Mouse (Mus musculus): Measurements from ENCODE around the gene Lce3c. TPM values are rescaled to one million over a fixed set of nuclear protein-coding genes. Genes with fewer than 3 reads are reported as not detected.

Lce3c gene
- polyA plus RNA-seq, 1 experiment: 361 TPM

- Histone ChIP-seq H3K4me1 (ENCODE audit: control insufficient read depth, insufficient read depth, low read length) (no peaks in the 10 kb centered on the region), H3K4me3 (replicated peaks; ENCODE audit: extremely low read depth, low read depth, low read length) (no peak within 1 kb of the TSS)
- 88% methylated on average over 2 of the region's 2 CpGs for WGBS
- TF ChIP-seq POLR2A (IDR thresholded peaks at IDR 0.05; ENCODE audit: borderline replicate concordance, extremely low read depth, low read depth, low read length): no peak
- DNase-seq: no peak
Measured at GRCm38 (mm10) chr3:92966761-92967160, 22.5 kb downstream of the Lce3c start, which contains the start of gene Lce3e. TSS of gene Lce3e (plus strand) at chr3:92967061.

- DNase-seq: no peak
- H3K4me1 ChIP-seq (ENCODE audit: control insufficient read depth, insufficient read depth, low read length): no peaks in the 10 kb centered on the region
- no peak overlapping the region for H3K4me3 ChIP-seq (replicated peaks; ENCODE audit: extremely low read depth, low read depth, low read length)
- TF ChIP-seq CTCF (IDR thresholded peaks at IDR 0.05; ENCODE audit: insufficient read depth, low read length) (no peak), POLR2A (IDR thresholded peaks at IDR 0.05; ENCODE audit: borderline replicate concordance, extremely low read depth, low read depth, low read length) (no peak)
- 55% methylated on average over 2 of the region's 2 CpGs for WGBS
Measured at GRCm38 (mm10) chr3:92978484-92978883, 34.2 kb downstream of the Lce3c start.

DNA sequence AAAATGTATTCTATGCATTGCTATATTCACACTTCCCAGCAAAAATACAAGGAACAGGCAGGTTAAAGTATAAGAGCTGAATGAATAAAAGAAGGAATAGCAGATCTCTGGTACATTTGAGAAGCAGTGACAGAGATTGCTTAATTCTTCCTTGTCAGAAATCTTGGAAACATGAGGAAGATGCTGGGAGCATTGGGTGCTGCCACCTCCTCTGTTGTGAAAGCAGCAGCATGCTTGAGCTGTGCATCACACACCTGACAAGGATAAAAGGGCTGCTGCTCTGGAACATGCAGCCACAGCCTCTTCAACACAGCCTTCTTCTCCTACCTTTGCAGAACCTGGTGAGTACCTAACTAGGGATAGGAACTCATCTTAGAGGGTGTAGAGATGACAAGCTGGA is 47.6 kb downstream of the Lce3c start, which contains the start of gene Lce3f:
TSS of gene Lce3f (plus strand) at position 301 of the 400 bp plus-strand sequence.
- no peaks in the 10 kb centered on the region for H3K4me1 ChIP-seq (ENCODE audit: control insufficient read depth, insufficient read depth, low read length)
- TF ChIP-seq CTCF (IDR thresholded peaks at IDR 0.05; ENCODE audit: insufficient read depth, low read length): no peak
- TF ChIP-seq POLR2A (IDR thresholded peaks at IDR 0.05; ENCODE audit: borderline replicate concordance, extremely low read depth, low read depth, low read length): no peak

More for the DNA sequence above, 47.6 kb downstream of the Lce3c start, which contains the start of gene Lce3f:
- no peak within 1 kb of the TSS for H3K4me3 ChIP-seq (replicated peaks; ENCODE audit: extremely low read depth, low read depth, low read length)
- DNase-seq: no peak

Other genes starting within 250 kb of the Lce3c start
- gene Lce1e, start 235.4 kb upstream of the Lce3c start, polyA plus RNA-seq (2012; rRNA removed): 25.3 TPM in 1 of 2 replicates, not detected in the other
- gene Lce1f, start 224.1 kb upstream of the Lce3c start, polyA plus RNA-seq (2012; rRNA removed): 38.2 TPM in 1 of 2 replicates, not detected in the other
- gene Gm38119, start 205.4 kb upstream of the Lce3c start, polyA plus RNA-seq (2012; rRNA removed): 0.34 TPM in 1 of 2 replicates, not detected in the other
- 23.0 TPM in 1 of 2 replicates, not detected in the other for gene Lce1g, start 192.1 kb upstream of the Lce3c start, polyA plus RNA-seq (2012; rRNA removed)
- 17.7 TPM in 1 of 2 replicates, not detected in the other for gene Lce1h, start 179.4 kb upstream of the Lce3c start, polyA plus RNA-seq (2012; rRNA removed)
- 20.2 TPM in 1 of 2 replicates, not detected in the other for gene Lce1i, start 165.6 kb upstream of the Lce3c start, polyA plus RNA-seq (2012; rRNA removed)
- gene Lce1j, start 154.0 kb upstream of the Lce3c start, polyA plus RNA-seq (2012; rRNA removed): 17.7 TPM in 1 of 2 replicates, not detected in the other
- 22.2 TPM in 1 of 2 replicates, not detected in the other for gene Lce1k, start 136.6 kb upstream of the Lce3c start, polyA plus RNA-seq (2012; rRNA removed)
- 22.9 TPM in 1 of 2 replicates, not detected in the other for gene Kprp, start 117.2 kb upstream of the Lce3c start, polyA plus RNA-seq (2012; rRNA removed)
- 20.4 TPM in 1 of 2 replicates, not detected in the other for gene Lce1l, start 93.2 kb upstream of the Lce3c start, polyA plus RNA-seq (2012; rRNA removed)
- gene 2310050C09Rik, start 74.3 kb upstream of the Lce3c start, polyA plus RNA-seq (2012; rRNA removed): 4.0 TPM in 1 of 2 replicates, not detected in the other
- gene Lce3a, start 18.3 kb upstream of the Lce3c start, polyA plus RNA-seq (2012; rRNA removed): 285 TPM in 1 of 2 replicates, not detected in the other
- gene Lce3b, start 11.5 kb upstream of the Lce3c start, polyA plus RNA-seq (2012; rRNA removed): 311 TPM in 1 of 2 replicates, not detected in the other
- 64.5 TPM in 1 of 2 replicates, not detected in the other for gene Lce3d, start 12.9 kb downstream of the Lce3c start, polyA plus RNA-seq (2012; rRNA removed)
- gene Lce3e, start 22.6 kb downstream of the Lce3c start, polyA plus RNA-seq (2012; rRNA removed): 169 TPM in 1 of 2 replicates, not detected in the other
- gene Lce3f, start 47.7 kb downstream of the Lce3c start, polyA plus RNA-seq (2012; rRNA removed): 237 TPM in 1 of 2 replicates, not detected in the other
- 273 TPM in 1 of 2 replicates, not detected in the other for gene Crct1, start 71.2 kb downstream of the Lce3c start, polyA plus RNA-seq (2012; rRNA removed)
- gene Lce1m, start 74.6 kb downstream of the Lce3c start, polyA plus RNA-seq (2012; rRNA removed): 2.9 TPM in 1 of 2 replicates, not detected in the other
- gene Gm4858, start 124.3 kb downstream of the Lce3c start, polyA plus RNA-seq (2012; rRNA removed): not detected in 2 replicates
- gene Crnn, start 200.3 kb downstream of the Lce3c start, polyA plus RNA-seq (2012; rRNA removed): not detected in 2 replicates

All from lung, adult 2 months (tissue).